Comparison of ENCODE assay signal across 17 mouse cellular contexts in the genomic region with DNA sequence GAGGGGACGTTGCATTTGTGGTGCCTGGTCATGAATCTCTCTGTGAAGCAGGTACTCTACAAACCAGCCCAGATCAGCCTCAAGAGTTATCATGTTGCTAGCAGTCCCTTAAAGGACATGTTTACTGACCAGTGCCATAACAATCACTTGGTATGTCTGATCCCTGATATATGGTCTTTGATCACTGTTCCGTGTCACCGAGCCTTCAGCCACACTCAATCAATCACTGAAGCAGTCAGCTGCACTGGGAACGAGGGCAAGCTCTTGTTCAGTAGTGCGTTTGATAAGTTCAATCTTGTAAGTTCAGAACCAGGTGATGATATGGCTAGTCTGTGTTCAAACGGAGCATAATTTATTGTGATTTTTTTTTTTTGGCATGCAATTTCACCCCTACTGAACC.
DNase-seq lines count a peak whose midpoint lies in the region.
"Had no signal": no experiment of that assay in that cellular context is flagged by ENCODE, and none has a peak within 500 bp of the region (broad histone marks: within the 10 kb centered on the region; RNA-seq: fewer than 3 reads in every experiment).

No protein-coding gene starts in this region.

- DNase-seq in heart, adult 11 months: peak; percentile 55
- no peak for DNase-seq in heart, adult 8-10 months (ENCODE audit: low spot score)
- peak; percentile 5 for DNase-seq in kidney, postnatal 4 days
- no peak for DNase-seq in kidney, adult 18-20 months
- peak; percentile 34 for DNase-seq in mesoderm, embryonic 11.5 days (ENCODE audit: low read depth, low spot score)
- no peak for DNase-seq in layer of hippocampus, postnatal 14 days (ENCODE audit: low spot score in 2 of 2)
- DNase-seq in urinary bladder, postnatal 36 days (ENCODE audit: low spot score in 2 of 2): no peak
- DNase-seq: adrenal gland, adult 8-10 months; cerebellum, adult 8-10 months; cerebellum, postnatal 25 days; kidney, adult 8-10 months; left cerebral cortex, postnatal 4 days; liver; lung, adult 2 months; lung, postnatal 10 days; thymus, adult 2 months; thymus, postnatal 36 days had no signal

Comparison
In these comparisons a context has a peak if more than half of its experiments do, and no peak if none do; other contexts are left out.
1. DNase-seq: peak in heart, adult 11 months (single experiment), kidney, postnatal 4 days (2 of 2) and mesoderm, embryonic 11.5 days (single experiment); none in heart, adult 8-10 months (single experiment), kidney, adult 18-20 months (single experiment), layer of hippocampus, postnatal 14 days (0 of 2) and urinary bladder, postnatal 36 days (0 of 2).